Mouse (Mus musculus) CH12.LX (cell line): ENCODE results near the gene Olfr506. TPM values are rescaled to one million over a fixed set of nuclear protein-coding genes. Genes with fewer than 3 reads are reported as not detected.

ENCODE experiments used
- DNase-seq: peaks from one replicate; pipeline ENCODE4 v3.0.0-alpha.2; 2013; ENCODE audit errors: extremely low read depth
- H3K27ac ChIP-seq: 2 replicates; pipeline ENCODE4 v1.5.1; 2012; ENCODE audit warnings: low read depth, mild to moderate bottlenecking, control low read depth, moderate library complexity; ENCODE audit not compliant: insufficient read depth
- H3K27me3 ChIP-seq: replicated peaks from 2 replicates; pipeline ENCODE3; 2012; ENCODE audit warnings: inconsistent platforms
- H3K36me3 ChIP-seq, 2 experiments: replicated peaks in 1 of 2; 2 replicates each; pipeline versions ENCODE3 to v1.6.1; 2012; ENCODE audit warnings: inconsistent platforms in 1 of 2, low read length in 1 of 2, mild to moderate bottlenecking in 1 of 2, mixed read lengths in 1 of 2, moderate library complexity in 1 of 2; ENCODE audit not compliant: control insufficient read depth in 1 of 2, insufficient read depth in 1 of 2
- H3K4me1 ChIP-seq, 2 experiments: 2 replicates each; pipeline ENCODE4 v1.6.1; 2012; ENCODE audit warnings: inconsistent platforms in 1 of 2, moderate library complexity in 1 of 2; ENCODE audit not compliant: insufficient read depth in 2 of 2, control insufficient read depth in 1 of 2
- H3K4me2 ChIP-seq: 2 replicates; pipeline ENCODE4 v1.6.1; 2012; ENCODE audit warnings: low read depth, mild to moderate bottlenecking, control low read depth; ENCODE audit not compliant: poor library complexity, insufficient read depth, severe bottlenecking
- H3K4me3 ChIP-seq, 3 experiments: fragments of 150-350 bp in 1 of 3; sonication (generic) in 1 of 3; replicated peaks in 1 of 3; 2 replicates each; pipeline versions ENCODE3 to v1.5.1; 2011 to 2012; ENCODE audit warnings: low read depth in 2 of 3, low read length in 2 of 3, mild to moderate bottlenecking in 2 of 3, moderate library complexity in 2 of 3, control low read depth in 1 of 3, improper control_type of control experiment in 1 of 3, inconsistent platforms in 1 of 3, mixed read lengths in 1 of 3; ENCODE audit not compliant: poor library complexity in 1 of 3
- H3K79me2 ChIP-seq: replicated peaks from 2 replicates; pipeline ENCODE4 v1.6.1; 2012; ENCODE audit warnings: mild to moderate bottlenecking, moderate library complexity; ENCODE audit not compliant: control insufficient read depth, poor library complexity, insufficient read depth, severe bottlenecking; ENCODE audit errors: extremely low read depth
- H3K9ac ChIP-seq: 2 replicates; pipeline ENCODE4 v1.6.1; 2012; ENCODE audit warnings: low read depth, mild to moderate bottlenecking, control low read depth, moderate library complexity; ENCODE audit not compliant: insufficient read depth
- H3K9me3 ChIP-seq: replicated peaks from 2 replicates; pipeline ENCODE3; 2012; ENCODE audit warnings: low read length, inconsistent platforms, mixed read lengths
- BHLHE40 ChIP-seq: IDR thresholded peaks from 2 replicates; pipeline ENCODE4 v1.6.1; 2011; ENCODE audit warnings: mild to moderate bottlenecking, low read depth, low read length, improper control_type of control experiment
- CHD1 ChIP-seq: IDR thresholded peaks from 2 replicates; pipeline ENCODE4 v1.6.1; 2012; ENCODE audit warnings: low read depth, low read length, improper control_type of control experiment, inconsistent platforms
- CHD2 ChIP-seq: IDR thresholded peaks from 2 replicates; pipeline ENCODE4 v1.6.1; 2011; ENCODE audit warnings: low read length, improper control_type of control experiment
- CTCF ChIP-seq, 2 experiments: IDR thresholded peaks in 1 of 2; conservative IDR thresholded peaks in 1 of 2; 2 replicates each; pipeline ENCODE4 v1.5.1; 2011 to 2012; ENCODE audit warnings: low read depth in 2 of 2, low read length in 2 of 2, improper control_type of control experiment in 1 of 2, inconsistent platforms in 1 of 2, mild to moderate bottlenecking in 1 of 2, moderate library complexity in 1 of 2
- EP300 ChIP-seq: IDR thresholded peaks from 2 replicates; pipeline ENCODE4 v1.6.1; 2011; ENCODE audit warnings: low read length, improper control_type of control experiment
- ETS1 ChIP-seq: conservative IDR thresholded peaks from 2 replicates; pipeline ENCODE4 v1.6.1; 2012; ENCODE audit warnings: low read depth, mild to moderate bottlenecking, inconsistent platforms, low read length, improper control_type of control experiment, moderate library complexity
- MAFK ChIP-seq: IDR thresholded peaks from 2 replicates; pipeline ENCODE4 v1.6.1; 2011; ENCODE audit warnings: low read length, improper control_type of control experiment; ENCODE audit not compliant: insufficient replicate concordance
- MAX ChIP-seq: IDR thresholded peaks from 2 replicates; pipeline ENCODE4 v1.6.1; 2011; ENCODE audit warnings: low read length, improper control_type of control experiment
- MAZ ChIP-seq: IDR thresholded peaks from 2 replicates; pipeline ENCODE4 v1.6.1; 2012; ENCODE audit warnings: low read depth, mild to moderate bottlenecking, inconsistent platforms, low read length, improper control_type of control experiment, moderate library complexity
- MXI1 ChIP-seq: IDR thresholded peaks from 2 replicates; pipeline ENCODE4 v1.6.1; 2011; ENCODE audit warnings: mild to moderate bottlenecking, low read depth, low read length, improper control_type of control experiment
- MYC ChIP-seq: IDR thresholded peaks from 2 replicates; pipeline ENCODE4 v1.6.1; 2011; ENCODE audit warnings: low read depth, mild to moderate bottlenecking, improper control_type of control experiment, low read length
- NRF1 ChIP-seq: IDR thresholded peaks from 2 replicates; pipeline ENCODE4 v1.6.1; 2014; ENCODE audit warnings: low read depth, mild to moderate bottlenecking, inconsistent platforms, low read length, improper control_type of control experiment, moderate library complexity
- PAX5 ChIP-seq: IDR thresholded peaks from 2 replicates; pipeline ENCODE4 v1.6.1; 2012; ENCODE audit warnings: low read length, inconsistent platforms, mixed read lengths
- POLR2AphosphoS2 ChIP-seq: IDR thresholded peaks from 2 replicates; pipeline ENCODE4 v1.6.1; 2011; ENCODE audit warnings: low read depth, low read length, improper control_type of control experiment
- RAD21 ChIP-seq: IDR thresholded peaks from 2 replicates; pipeline ENCODE4 v1.6.1; 2011; ENCODE audit warnings: low read depth, mild to moderate bottlenecking, low read length, improper control_type of control experiment, moderate library complexity
- SMC3 ChIP-seq: IDR thresholded peaks from 2 replicates; pipeline ENCODE4 v1.6.1; 2011; ENCODE audit warnings: low read depth, low read length, improper control_type of control experiment
- TBP ChIP-seq: conservative IDR thresholded peaks from 2 replicates; pipeline ENCODE4 v1.6.1; 2011; ENCODE audit warnings: low read depth, low read length, improper control_type of control experiment
- USF2 ChIP-seq: conservative IDR thresholded peaks from 2 replicates; pipeline ENCODE4 v1.6.1; 2011; ENCODE audit warnings: low read depth, low read length, improper control_type of control experiment
- ZC3H11A ChIP-seq: IDR thresholded peaks from 2 replicates; pipeline ENCODE4 v1.6.1; 2012; ENCODE audit warnings: low read depth, mild to moderate bottlenecking, inconsistent platforms, low read length, improper control_type of control experiment
- ZKSCAN1 ChIP-seq: IDR thresholded peaks from 2 replicates; pipeline ENCODE4 v1.6.1; 2012; ENCODE audit warnings: low read depth, inconsistent platforms, low read length, improper control_type of control experiment, borderline replicate concordance
- ZNF384 ChIP-seq: IDR thresholded peaks from 2 replicates; pipeline ENCODE4 v1.6.1; 2012; ENCODE audit warnings: low read depth, low read length, improper control_type of control experiment, inconsistent platforms
- dilution Hi-C: fragments of 300-500 bp; cut with MboI; formaldehyde crosslinking; loops from 2 replicates; pipeline ENCODE4 v1.14.3; 2020; ENCODE audit warnings: low sequenced_read_pairs; ENCODE audit not compliant: extremely low pct_unique_long_range_greater_than_20kb, extremely low pct_ligation_motif_present
- in situ Hi-C: fragments of 300-500 bp; cut with MboI; formaldehyde crosslinking; loops from 3 replicates; pipeline ENCODE4 v1.14.3; 2019; ENCODE audit warnings: low sequenced_read_pairs, low pct_ligation_motif_present, low pct_unique_long_range_greater_than_20kb, mixed read lengths
- polyA plus RNA-seq: library from polyadenylated mRNA; unstranded; fragments of >175 nt; gene quantifications from 2 replicates; pipeline ENCODE4 v1.2.1, GENCODE M21; 2012; ENCODE audit warnings: low read depth; ENCODE audit not compliant: insufficient read length
- total RNA-seq, 2 experiments: library from RNA; depleted of rRNA; stranded (reverse); fragments of 300-350 nt in 1 of 2; fragments of >200 nt in 1 of 2; gene quantifications; 2 replicates each; pipeline ENCODE4 v1.2.3; 2012 to 2014

Gene Olfr506
- total RNA-seq (2012; rRNA removed): not detected in 2 replicates
- not detected in 2 replicates for total RNA-seq (2014; rRNA removed)
- not detected in 2 replicates for polyA plus RNA-seq

GRCm38 (mm10) chr7:108610487-108610886, at the start of gene Olfr506:
Gene Olfr506, plus strand, starts transcription at chr7:108610787.
- no peak within 1 kb of the TSS for H3K27ac ChIP-seq
- dilution Hi-C loops: no loop called here
- TF ChIP-seq NRF1 (no peak), RAD21 (no peak), EP300 (no peak), POLR2AphosphoS2 (no peak), ZC3H11A (no peak), MAX (no peak), TBP (no peak), CHD2 (no peak), BHLHE40 (no peak), USF2 (no peak), MYC (no peak), PAX5 (no peak), ZNF384 (no peak), MAFK (no peak), MXI1 (no peak), ETS1 (no peak), ZKSCAN1 (no peak), CTCF (conservative IDR thresholded peaks at IDR 0.05 in 1 of 2, IDR thresholded peaks at IDR 0.05 in 1 of 2; ENCODE audit: low read depth in 2 of 2, low read length in 2 of 2) (no peak)

GRCm38 (mm10) chr7:108565693-108566092, 44.9 kb upstream of the Olfr506 start, which contains the start of gene Olfr504:
Gene Olfr504, minus strand, starts transcription at chr7:108565793.
- Histone ChIP-seq H3K27ac (no peak within 1 kb of the TSS), H3K9me3 (peaks cover 7% of the 10 kb centered on the region), H3K4me1 (no peaks in the 10 kb centered on the region), H3K9ac (no peak within 1 kb of the TSS), H3K4me3 (no peak within 1 kb of the TSS), H3K36me3 (no peaks in the 10 kb centered on the region), H3K4me2 (no peak within 1 kb of the TSS), H3K27me3 (no peaks in the 10 kb centered on the region), H3K79me2 (no peaks in the 10 kb centered on the region)
- in situ Hi-C loops (no loop called here), dilution Hi-C loops (no loop called here)
- no peak for DNase-seq
- TF ChIP-seq MAZ (no peak), MYC (no peak), CHD1 (no peak), SMC3 (no peak), TBP (no peak), RAD21 (no peak)

More at GRCm38 (mm10) chr7:108610487-108610886, at the start of gene Olfr506:
- Histone ChIP-seq H3K9me3 (peaks cover 8% of the 10 kb centered on the region), H3K9ac (no peak within 1 kb of the TSS), H3K4me1 (no peaks in the 10 kb centered on the region), H3K4me2 (no peak within 1 kb of the TSS), H3K27me3 (no peaks in the 10 kb centered on the region), H3K36me3 (no peaks in the 10 kb centered on the region), H3K79me2 (no peaks in the 10 kb centered on the region), H3K4me3 (no peak within 1 kb of the TSS)
- no peak for DNase-seq
- in situ Hi-C loops: no loop called here
